Mouse (Mus musculus): ENCODE results near the gene Spata13. TPM values are rescaled to one million over a fixed set of nuclear protein-coding genes. Genes with fewer than 3 reads are reported as not detected.

Spata13 gene
- total and polyA plus RNA-seq, 3 experiments = 0.09 to 0.71 TPM; not detected in 1

DNA sequence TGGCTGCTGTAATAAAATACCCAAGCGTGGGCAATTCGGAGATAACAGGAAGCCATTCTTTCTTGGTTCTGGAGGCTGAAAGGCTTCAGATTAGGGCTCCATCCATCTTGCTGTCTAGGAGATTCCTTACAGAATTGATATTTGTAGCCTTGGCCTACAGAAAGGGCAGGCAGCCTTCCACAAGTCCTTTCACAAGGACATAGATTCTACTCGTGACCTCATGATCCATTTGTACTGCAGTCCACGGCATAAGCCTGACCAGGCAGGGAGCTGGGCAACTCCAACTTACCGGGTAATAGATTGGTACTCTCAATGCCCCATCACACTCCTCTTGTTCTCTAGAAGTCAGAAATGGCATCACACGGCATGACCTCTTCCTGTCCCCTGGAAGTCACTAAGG, 8.3 kb upstream of the Spata13 start:
- Histone ChIP-seq H3K4me3 (ENCODE audit: low read depth, low read length) (no peak overlapping the region), H3K4me1 (ENCODE audit: insufficient read depth, low read depth, low read length) (no peaks in the 10 kb centered on the region), H3K9me3 (replicated peaks) (no peaks in the 10 kb centered on the region), H3K27me3 (ENCODE audit: insufficient read depth, low read length) (no peaks in the 10 kb centered on the region), H3K36me3 (replicated peaks) (no peaks in the 10 kb centered on the region)
- ATAC-seq (ENCODE audit: extremely low read depth, insufficient number of reproducible peaks, low FRiP score, poor library complexity, severe bottlenecking) (no peak), DNase-seq (ENCODE audit: low spot score) (no peak)
- TF ChIP-seq GATA1 (IDR thresholded peaks at IDR 0.05; ENCODE audit: borderline replicate concordance, low read length) (no peak), GATA2 (IDR thresholded peaks at IDR 0.05; ENCODE audit: borderline replicate concordance, low read depth, low read length) (no peak), TAL1 (conservative IDR thresholded peaks at IDR 0.05; ENCODE audit: low read depth, low read length) (no peak), CTCF (IDR thresholded peaks at IDR 0.05; ENCODE audit: low read depth, low read length) (no peak), POLR2AphosphoS5 (IDR thresholded peaks at IDR 0.05; ENCODE audit: insufficient replicate concordance, low read depth, low read length) (no peak)

DNA sequence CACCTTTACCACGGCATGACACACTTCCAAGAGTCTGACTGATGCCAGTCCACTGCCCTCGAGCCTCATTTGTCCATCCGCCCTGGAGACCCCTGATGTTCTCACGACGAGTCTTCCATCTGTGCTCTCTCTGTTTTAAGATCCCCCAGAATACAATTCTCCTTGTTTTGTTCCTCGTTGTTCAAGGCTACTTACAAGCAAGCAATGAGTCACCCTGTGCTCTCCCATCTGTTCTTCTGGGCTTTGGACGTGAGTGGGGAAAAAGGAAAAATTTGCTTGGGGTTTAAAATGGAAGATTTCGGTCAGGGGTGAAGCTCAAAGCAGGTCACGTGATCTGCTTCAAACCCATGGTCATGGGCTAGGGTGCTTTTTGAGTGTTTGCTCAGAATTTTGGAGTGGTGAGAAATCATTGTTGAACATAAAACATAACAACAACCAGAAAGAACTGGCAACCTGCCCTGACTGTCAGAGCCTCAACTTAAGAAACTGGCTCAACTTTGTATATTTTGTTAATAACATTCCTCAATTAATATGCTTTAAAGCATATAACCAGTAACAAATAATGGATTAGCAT, 3.8 kb upstream of the Spata13 start:
- Histone ChIP-seq H3K4me3 (ENCODE audit: low read depth, low read length) (no peak overlapping the region), H3K27me3 (ENCODE audit: insufficient read depth, low read length) (peaks cover 10% of the 10 kb centered on the region; the same call in 1 of the 2 replicates), H3K4me1 (ENCODE audit: insufficient read depth, low read depth, low read length) (no peaks in the 10 kb centered on the region), H3K36me3 (replicated peaks) (no peaks in the 10 kb centered on the region), H3K9me3 (replicated peaks) (peaks cover 7% of the 10 kb centered on the region)
- no peak for TF ChIP-seq POLR2AphosphoS5 (IDR thresholded peaks at IDR 0.05; ENCODE audit: insufficient replicate concordance, low read depth, low read length)
- TF ChIP-seq GATA1 (IDR thresholded peaks at IDR 0.05; ENCODE audit: borderline replicate concordance, low read length) = no peak
- TF ChIP-seq TAL1 (conservative IDR thresholded peaks at IDR 0.05; ENCODE audit: low read depth, low read length) = no peak
- no peak for TF ChIP-seq GATA2 (IDR thresholded peaks at IDR 0.05; ENCODE audit: borderline replicate concordance, low read depth, low read length)
- TF ChIP-seq CTCF (IDR thresholded peaks at IDR 0.05; ENCODE audit: low read depth, low read length) = no peak
- DNase-seq (ENCODE audit: low spot score) (no peak), ATAC-seq (ENCODE audit: extremely low read depth, insufficient number of reproducible peaks, low FRiP score, poor library complexity, severe bottlenecking) (no peak)

DNA sequence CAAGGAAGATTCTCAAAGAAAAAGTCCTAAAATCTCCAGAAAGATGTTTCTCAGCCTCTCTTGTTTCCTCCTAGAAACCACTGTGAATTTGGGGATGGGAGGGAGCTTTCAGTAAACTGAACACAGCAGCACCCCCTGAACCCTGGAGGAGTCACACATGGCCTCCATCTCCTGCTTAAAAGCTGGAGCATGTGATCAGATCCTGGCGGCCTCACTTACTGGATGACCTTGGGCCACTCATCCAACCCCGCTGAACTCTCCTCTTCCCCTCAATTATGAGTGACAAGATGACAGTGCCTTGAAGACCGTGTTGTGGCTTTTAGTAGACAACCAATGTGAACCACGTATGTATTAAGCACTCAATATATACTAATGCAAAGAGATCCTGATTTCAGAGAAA, 2.8 kb upstream of the Spata13 start:
- peaks cover 12% of the 10 kb centered on the region; the same call in 1 of the 2 replicates for H3K27me3 ChIP-seq (ENCODE audit: insufficient read depth, low read length)
- H3K36me3 ChIP-seq (replicated peaks) = no peaks in the 10 kb centered on the region
- H3K4me3 ChIP-seq (ENCODE audit: low read depth, low read length) = no peak overlapping the region
- no peaks in the 10 kb centered on the region for H3K4me1 ChIP-seq (ENCODE audit: insufficient read depth, low read depth, low read length)
- no peak for ATAC-seq (ENCODE audit: extremely low read depth, insufficient number of reproducible peaks, low FRiP score, poor library complexity, severe bottlenecking)
- peaks cover 7% of the 10 kb centered on the region for H3K9me3 ChIP-seq (replicated peaks)
- DNase-seq (ENCODE audit: low spot score) = no peak
- TF ChIP-seq CTCF (IDR thresholded peaks at IDR 0.05; ENCODE audit: low read depth, low read length) = no peak
- no peak for TF ChIP-seq POLR2AphosphoS5 (IDR thresholded peaks at IDR 0.05; ENCODE audit: insufficient replicate concordance, low read depth, low read length)
- no peak for TF ChIP-seq GATA2 (IDR thresholded peaks at IDR 0.05; ENCODE audit: borderline replicate concordance, low read depth, low read length)
- TF ChIP-seq GATA1 (IDR thresholded peaks at IDR 0.05; ENCODE audit: borderline replicate concordance, low read length) = no peak
- TF ChIP-seq TAL1 (conservative IDR thresholded peaks at IDR 0.05; ENCODE audit: low read depth, low read length) = no peak

DNA sequence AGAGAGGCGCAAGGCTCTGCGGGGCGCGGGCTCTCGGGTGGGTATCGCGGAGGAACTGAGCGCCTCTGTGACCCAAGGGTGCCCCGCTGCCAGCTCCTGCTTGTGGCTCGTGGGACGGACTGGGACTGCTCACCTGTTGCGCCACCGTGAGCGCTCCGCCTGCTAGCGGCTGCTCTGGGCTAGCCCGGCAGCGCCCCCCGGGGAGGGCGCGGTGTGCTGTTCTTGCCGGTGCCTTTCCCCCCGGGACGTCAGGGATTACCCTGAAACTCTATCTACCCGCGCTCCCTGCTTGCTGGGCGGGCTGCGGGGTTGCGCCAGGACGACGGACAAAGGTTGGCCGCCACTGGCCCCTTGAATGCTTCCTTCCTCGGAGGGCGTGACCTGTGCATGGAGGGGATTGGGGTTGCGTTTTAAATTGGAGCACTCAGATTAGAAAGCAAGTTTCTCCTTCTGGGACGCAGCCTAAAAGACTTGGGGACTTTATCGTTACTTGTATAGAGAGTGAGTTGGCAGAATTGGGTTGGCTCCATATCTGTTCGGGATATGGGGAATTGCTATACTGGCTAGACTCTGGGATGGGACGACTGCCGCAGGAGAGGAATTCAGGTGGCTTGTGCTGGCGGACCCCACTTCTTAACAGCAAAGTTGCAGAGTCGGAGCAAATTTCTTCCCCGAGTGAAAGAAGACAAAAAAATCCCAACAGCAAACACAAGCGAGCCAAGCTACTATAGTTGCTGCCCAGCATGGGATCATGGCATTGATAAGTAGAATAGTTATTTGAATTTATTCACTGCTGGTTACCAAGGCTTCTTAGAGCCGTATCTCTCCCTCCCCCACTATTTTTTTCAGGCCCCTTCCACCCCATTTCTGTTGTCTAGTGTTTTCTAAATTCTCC, 1.3 kb downstream of the Spata13 start:
- no peak for ATAC-seq (ENCODE audit: extremely low read depth, insufficient number of reproducible peaks, low FRiP score, poor library complexity, severe bottlenecking)
- Histone ChIP-seq H3K9me3 (replicated peaks) (peaks cover 7% of the 10 kb centered on the region), H3K4me1 (ENCODE audit: insufficient read depth, low read depth, low read length) (no peaks in the 10 kb centered on the region), H3K36me3 (replicated peaks) (no peaks in the 10 kb centered on the region), H3K4me3 (ENCODE audit: low read depth, low read length) (no peak overlapping the region), H3K27me3 (ENCODE audit: insufficient read depth, low read length) (peaks cover 18% of the 10 kb centered on the region)
- no peak for TF ChIP-seq CTCF (IDR thresholded peaks at IDR 0.05; ENCODE audit: low read depth, low read length)
- no peak for TF ChIP-seq GATA2 (IDR thresholded peaks at IDR 0.05; ENCODE audit: borderline replicate concordance, low read depth, low read length)
- TF ChIP-seq POLR2AphosphoS5 (IDR thresholded peaks at IDR 0.05; ENCODE audit: insufficient replicate concordance, low read depth, low read length) = no peak
- no peak for TF ChIP-seq TAL1 (conservative IDR thresholded peaks at IDR 0.05; ENCODE audit: low read depth, low read length)
- no peak for TF ChIP-seq GATA1 (IDR thresholded peaks at IDR 0.05; ENCODE audit: borderline replicate concordance, low read length)
- DNase-seq (ENCODE audit: low spot score) = no peak

DNA sequence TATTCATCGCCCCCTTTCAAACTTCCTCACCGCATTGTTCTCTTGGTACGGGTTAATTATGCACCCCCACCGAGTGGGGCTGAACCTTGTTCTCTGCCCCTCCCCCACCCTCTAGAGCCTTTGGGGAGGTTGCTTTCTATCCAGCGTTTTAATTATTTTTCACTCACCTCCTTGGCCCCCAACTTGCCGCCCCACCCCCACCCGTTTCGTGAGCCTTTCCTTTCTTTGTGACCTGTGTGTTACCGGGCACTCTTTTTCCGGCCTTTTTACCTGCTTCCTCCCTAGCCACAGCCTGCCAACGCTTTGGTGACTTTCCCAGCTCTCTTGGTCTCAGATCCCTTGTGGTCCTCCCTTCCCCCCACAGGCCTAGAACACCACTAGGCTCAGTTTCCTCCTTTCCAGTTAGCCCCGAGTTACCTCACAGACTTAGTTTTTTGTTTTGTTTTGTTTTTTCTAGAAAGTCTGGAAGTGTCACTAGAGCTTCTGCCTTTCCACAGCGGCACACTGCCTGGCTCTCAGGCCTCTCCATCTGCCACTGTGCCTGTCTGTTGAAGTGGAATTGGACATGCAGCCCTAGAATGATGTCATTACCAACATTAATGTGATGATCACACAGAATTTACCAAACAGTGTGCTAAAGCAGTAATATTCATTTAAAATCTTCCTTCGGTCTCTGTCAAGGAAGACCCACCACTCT, 2.3 kb downstream of the Spata13 start:
- H3K36me3 ChIP-seq (replicated peaks) = no peaks in the 10 kb centered on the region
- peaks cover 18% of the 10 kb centered on the region for H3K27me3 ChIP-seq (ENCODE audit: insufficient read depth, low read length)
- no peak for DNase-seq (ENCODE audit: low spot score)
- H3K9me3 ChIP-seq (replicated peaks) = peaks cover 7% of the 10 kb centered on the region
- H3K4me1 ChIP-seq (ENCODE audit: insufficient read depth, low read depth, low read length) = no peaks in the 10 kb centered on the region
- ATAC-seq (ENCODE audit: extremely low read depth, insufficient number of reproducible peaks, low FRiP score, poor library complexity, severe bottlenecking) = no peak
- TF ChIP-seq TAL1 (conservative IDR thresholded peaks at IDR 0.05; ENCODE audit: low read depth, low read length) = no peak
- TF ChIP-seq GATA2 (IDR thresholded peaks at IDR 0.05; ENCODE audit: borderline replicate concordance, low read depth, low read length) = no peak
- TF ChIP-seq GATA1 (IDR thresholded peaks at IDR 0.05; ENCODE audit: borderline replicate concordance, low read length) = no peak
- no peak for TF ChIP-seq POLR2AphosphoS5 (IDR thresholded peaks at IDR 0.05; ENCODE audit: insufficient replicate concordance, low read depth, low read length)
- no peak for TF ChIP-seq CTCF (IDR thresholded peaks at IDR 0.05; ENCODE audit: low read depth, low read length)
- H3K4me3 ChIP-seq (ENCODE audit: low read depth, low read length) = no peak overlapping the region

DNA sequence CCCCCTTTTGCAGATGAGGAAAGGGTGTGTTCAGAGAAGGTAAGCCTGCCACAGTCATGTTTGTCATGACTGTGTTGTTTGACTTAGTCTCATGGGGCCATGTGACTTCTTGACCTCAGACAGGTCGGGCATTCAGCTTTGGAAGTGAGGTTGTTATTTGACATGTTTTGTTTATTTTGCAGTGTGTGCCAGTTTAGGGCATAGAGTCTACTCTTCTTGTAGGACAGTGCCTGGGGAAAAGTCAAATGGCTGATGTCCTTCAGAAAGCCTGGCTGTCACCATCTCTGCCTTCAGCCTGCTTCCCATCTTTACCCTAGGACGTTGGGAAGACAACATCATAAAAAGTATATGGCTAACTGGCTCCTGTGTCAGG, 2.8 kb downstream of the Spata13 start:
- TF ChIP-seq TAL1 (conservative IDR thresholded peaks at IDR 0.05; ENCODE audit: low read depth, low read length) (no peak), CTCF (IDR thresholded peaks at IDR 0.05; ENCODE audit: low read depth, low read length) (no peak), POLR2AphosphoS5 (IDR thresholded peaks at IDR 0.05; ENCODE audit: insufficient replicate concordance, low read depth, low read length) (no peak), GATA1 (IDR thresholded peaks at IDR 0.05; ENCODE audit: borderline replicate concordance, low read length) (no peak), GATA2 (IDR thresholded peaks at IDR 0.05; ENCODE audit: borderline replicate concordance, low read depth, low read length) (no peak)
- DNase-seq (ENCODE audit: low spot score) (no peak), ATAC-seq (ENCODE audit: extremely low read depth, insufficient number of reproducible peaks, low FRiP score, poor library complexity, severe bottlenecking) (no peak)
- H3K4me3 ChIP-seq (ENCODE audit: low read depth, low read length) = no peak overlapping the region
- no peaks in the 10 kb centered on the region for H3K4me1 ChIP-seq (ENCODE audit: insufficient read depth, low read depth, low read length)
- H3K9me3 ChIP-seq (replicated peaks) = peaks cover 7% of the 10 kb centered on the region
- no peaks in the 10 kb centered on the region for H3K36me3 ChIP-seq (replicated peaks)
- H3K27me3 ChIP-seq (ENCODE audit: insufficient read depth, low read length) = peaks cover 18% of the 10 kb centered on the region
